Mouse (Mus musculus) left cerebral cortex, postnatal 4 days (tissue): ENCODE results near the gene Duxbl3. TPM values are rescaled to one million over a fixed set of nuclear protein-coding genes. Genes with fewer than 3 reads are reported as not detected.
"Not testable (repeated sequence)": the region's sequence is repeated elsewhere in the genome, so short reads cannot be mapped to it uniquely, and the experiment has no call there.

Experiments
- DNase-seq: peaks from one replicate; pipeline ENCODE4 v3.0.0-alpha.2; 2022
- intact Hi-C: fragments of 180-260 bp; cut with DNase I; formaldehyde crosslinking; loops from one replicate; pipeline ENCODE4 v1.15.1; 2025
- total RNA-seq, 2 experiments: library from RNA; stranded (reverse); gene quantifications; 2 replicates each; pipeline ENCODE4 v1.2.3; 2021

Gene Duxbl3
- total RNA-seq, result 1 to 10 TPM; 5.8 to 6.7 TPM

GRCm38 (mm10) chr14:26257756-26258617, at the start of gene Duxbl3:
TSS of gene Duxbl3 (plus strand) at chr14:26257962.
- DNase-seq, intact Hi-C loops: not testable (repeated sequence)

GRCm38 (mm10) chr14:26216233-26217000, 41.3 kb upstream of the Duxbl3 start:
- DNase-seq, intact Hi-C loops: not testable (repeated sequence)

- intact Hi-C loops, DNase-seq: not testable (repeated sequence)
Observed at GRCm38 (mm10) chr14:26237183-26237582, 20.6 kb upstream of the Duxbl3 start.

- DNase-seq, intact Hi-C loops: not testable (repeated sequence)
Observed at GRCm38 (mm10) chr14:26258729-26259128, 967 bp downstream of the Duxbl3 start.

GRCm38 (mm10) chr14:26286737-26287136, 29.0 kb downstream of the Duxbl3 start:
- DNase-seq, intact Hi-C loops: not testable (repeated sequence)

GRCm38 (mm10) chr14:26293859-26294258, 36.1 kb downstream of the Duxbl3 start:
- intact Hi-C loops, result no loop called here
- no peak for DNase-seq

- DNase-seq, result no peak
- intact Hi-C loops, result no loop called here
Observed at GRCm38 (mm10) chr14:26297055-26297454, 39.3 kb downstream of the Duxbl3 start.

- no peak for DNase-seq
- intact Hi-C loops, result no loop called here
Observed at GRCm38 (mm10) chr14:26297484-26297883, 39.7 kb downstream of the Duxbl3 start.

GRCm38 (mm10) chr14:26303111-26303510, 45.3 kb downstream of the Duxbl3 start:
- DNase-seq, result peak; percentile 29
- intact Hi-C loops, result no loop called here

GRCm38 (mm10) chr14:26306032-26306431, 48.3 kb downstream of the Duxbl3 start:
- DNase-seq, result peak; percentile 21
- intact Hi-C loops, result no loop called here

GRCm38 (mm10) chr14:26308813-26309212, 51.1 kb downstream of the Duxbl3 start:
- DNase-seq, result no peak
- intact Hi-C loops, result no loop called here

- intact Hi-C loops, result no loop called here
- no peak for DNase-seq
Observed at GRCm38 (mm10) chr14:26309511-26309910, 51.7 kb downstream of the Duxbl3 start.

- DNase-seq, result no peak
- intact Hi-C loops, result no loop called here
Observed at GRCm38 (mm10) chr14:26316246-26316730, 58.5 kb downstream of the Duxbl3 start.

Other genes starting within 250 kb of the Duxbl3 start
- 1 to 10 TPM; 1.3 to 5.1 TPM for gene Gm9780, start 215.3 kb upstream of the Duxbl3 start, total RNA-seq
- gene Tmem254c, start 190.6 kb upstream of the Duxbl3 start, total RNA-seq, result 10 to 100 TPM; 38.8 to 48.4 TPM
- not detected for gene Cphx2, start 176.4 kb upstream of the Duxbl3 start, total RNA-seq
- not detected for gene Cphx3, start 175.7 kb upstream of the Duxbl3 start, total RNA-seq
- under 1 TPM; 0.66 to 0.72 TPM for gene Duxbl2, start 139.6 kb upstream of the Duxbl3 start, total RNA-seq
- gene Plac9b, start 75.5 kb upstream of the Duxbl3 start, total RNA-seq, result 10 to 100 TPM in 1 of 2 experiments, 1 to 10 TPM in 1; 9.7 to 13.0 TPM
- 10 to 100 TPM; 20.9 to 32.0 TPM for gene Tmem254b, start 50.9 kb upstream of the Duxbl3 start, total RNA-seq